Mouse (Mus musculus): Measurements from ENCODE around the gene Ptprd. TPM values are rescaled to one million over a fixed set of nuclear protein-coding genes. Genes with fewer than 3 reads are reported as not detected.

Ptprd gene
- polyA plus RNA-seq, 1 experiment: 0.15 TPM

GRCm38 (mm10) chr4:76410053-76410452, 1801.7 kb downstream of the Ptprd start:
- Histone ChIP-seq H3K4me3 (ENCODE audit: extremely low read depth, insufficient read depth, insufficient read length) (no peak overlapping the region), H3K27ac (ENCODE audit: insufficient read depth, low read length) (no peak overlapping the region), H3K27me3 (ENCODE audit: control insufficient read depth, insufficient read depth, low read length) (no peaks in the 10 kb centered on the region), H3K4me1 (ENCODE audit: control insufficient read depth, insufficient read depth, insufficient read length) (no peaks in the 10 kb centered on the region), H3K36me3 (ENCODE audit: control insufficient read depth, insufficient read depth, low read length) (no peaks in the 10 kb centered on the region)
- TF ChIP-seq POLR2A (IDR thresholded peaks at IDR 0.05; ENCODE audit: low read depth, low read length) (no peak), CTCF (IDR thresholded peaks at IDR 0.05; ENCODE audit: extremely low read depth, insufficient read depth, insufficient read length, insufficient replicate concordance) (no peak)
- WGBS: 65% methylated on average over 2 of the region's 2 CpGs
- DNase-seq (ENCODE audit: low read depth in 1 of 2, low spot score in 2 of 2): no peak

GRCm38 (mm10) chr4:76409159-76409558, 1802.6 kb downstream of the Ptprd start:
- 69% methylated on average over 3 of the region's 3 CpGs for WGBS
- H3K27ac ChIP-seq (ENCODE audit: insufficient read depth, low read length): no peak overlapping the region
- H3K4me1 ChIP-seq (ENCODE audit: control insufficient read depth, insufficient read depth, insufficient read length): no peaks in the 10 kb centered on the region
- no peak overlapping the region for H3K4me3 ChIP-seq (ENCODE audit: extremely low read depth, insufficient read depth, insufficient read length)
- no peaks in the 10 kb centered on the region for H3K36me3 ChIP-seq (ENCODE audit: control insufficient read depth, insufficient read depth, low read length)
- TF ChIP-seq CTCF (IDR thresholded peaks at IDR 0.05; ENCODE audit: extremely low read depth, insufficient read depth, insufficient read length, insufficient replicate concordance): no peak
- no peak for TF ChIP-seq POLR2A (IDR thresholded peaks at IDR 0.05; ENCODE audit: low read depth, low read length)
- DNase-seq (ENCODE audit: low read depth in 1 of 2, low spot score in 2 of 2): no peak
- H3K27me3 ChIP-seq (ENCODE audit: control insufficient read depth, insufficient read depth, low read length): no peaks in the 10 kb centered on the region

- no peak for DNase-seq (ENCODE audit: low read depth in 1 of 2, low spot score in 2 of 2)
- Histone ChIP-seq H3K4me3 (ENCODE audit: extremely low read depth, insufficient read depth, insufficient read length) (no peak overlapping the region), H3K36me3 (ENCODE audit: control insufficient read depth, insufficient read depth, low read length) (no peaks in the 10 kb centered on the region), H3K27me3 (ENCODE audit: control insufficient read depth, insufficient read depth, low read length) (no peaks in the 10 kb centered on the region), H3K27ac (ENCODE audit: insufficient read depth, low read length) (no peak overlapping the region), H3K4me1 (ENCODE audit: control insufficient read depth, insufficient read depth, insufficient read length) (no peaks in the 10 kb centered on the region)
- WGBS: 83% methylated on average over 5 of the region's 5 CpGs
- TF ChIP-seq CTCF (IDR thresholded peaks at IDR 0.05; ENCODE audit: extremely low read depth, insufficient read depth, insufficient read length, insufficient replicate concordance): no peak
- TF ChIP-seq POLR2A (IDR thresholded peaks at IDR 0.05; ENCODE audit: low read depth, low read length): no peak
Observed at GRCm38 (mm10) chr4:76405862-76406454, 1805.8 kb downstream of the Ptprd start.

- Histone ChIP-seq H3K27ac (ENCODE audit: insufficient read depth, low read length) (no peak overlapping the region), H3K4me3 (ENCODE audit: extremely low read depth, insufficient read depth, insufficient read length) (no peak overlapping the region), H3K4me1 (ENCODE audit: control insufficient read depth, insufficient read depth, insufficient read length) (no peaks in the 10 kb centered on the region), H3K27me3 (ENCODE audit: control insufficient read depth, insufficient read depth, low read length) (no peaks in the 10 kb centered on the region), H3K36me3 (ENCODE audit: control insufficient read depth, insufficient read depth, low read length) (no peaks in the 10 kb centered on the region)
- 85% methylated on average over 5 of the region's 5 CpGs for WGBS
- TF ChIP-seq CTCF (IDR thresholded peaks at IDR 0.05; ENCODE audit: extremely low read depth, insufficient read depth, insufficient read length, insufficient replicate concordance) (no peak), POLR2A (IDR thresholded peaks at IDR 0.05; ENCODE audit: low read depth, low read length) (no peak)
- DNase-seq (ENCODE audit: low read depth in 1 of 2, low spot score in 2 of 2): no peak
Observed at GRCm38 (mm10) chr4:76403219-76403618, 1808.5 kb downstream of the Ptprd start.

- Histone ChIP-seq H3K4me3 (ENCODE audit: extremely low read depth, insufficient read depth, insufficient read length) (no peak overlapping the region), H3K27ac (ENCODE audit: insufficient read depth, low read length) (no peak overlapping the region), H3K36me3 (ENCODE audit: control insufficient read depth, insufficient read depth, low read length) (no peaks in the 10 kb centered on the region), H3K4me1 (ENCODE audit: control insufficient read depth, insufficient read depth, insufficient read length) (no peaks in the 10 kb centered on the region), H3K27me3 (ENCODE audit: control insufficient read depth, insufficient read depth, low read length) (no peaks in the 10 kb centered on the region)
- no peak for DNase-seq (ENCODE audit: low read depth in 1 of 2, low spot score in 2 of 2)
- TF ChIP-seq POLR2A (IDR thresholded peaks at IDR 0.05; ENCODE audit: low read depth, low read length) (no peak), CTCF (IDR thresholded peaks at IDR 0.05; ENCODE audit: extremely low read depth, insufficient read depth, insufficient read length, insufficient replicate concordance) (no peak)
- 89% methylated on average over 5 of the region's 5 CpGs for whole genome bisulfite sequencing
Observed at GRCm38 (mm10) chr4:76387887-76388286, 1823.9 kb downstream of the Ptprd start.

GRCm38 (mm10) chr4:76386978-76387824, 1824.6 kb downstream of the Ptprd start:
- TF ChIP-seq POLR2A (IDR thresholded peaks at IDR 0.05; ENCODE audit: low read depth, low read length) (no peak), CTCF (IDR thresholded peaks at IDR 0.05; ENCODE audit: extremely low read depth, insufficient read depth, insufficient read length, insufficient replicate concordance) (no peak)

GRCm38 (mm10) chr4:76385818-76386217, 1825.9 kb downstream of the Ptprd start:
- TF ChIP-seq CTCF (IDR thresholded peaks at IDR 0.05; ENCODE audit: extremely low read depth, insufficient read depth, insufficient read length, insufficient replicate concordance): no peak
- TF ChIP-seq POLR2A (IDR thresholded peaks at IDR 0.05; ENCODE audit: low read depth, low read length): no peak
- 86% methylated on average over 5 of the region's 5 CpGs for WGBS
- no peak overlapping the region for H3K27ac ChIP-seq (ENCODE audit: insufficient read depth, low read length)

More at GRCm38 (mm10) chr4:76386978-76387824, 1824.6 kb downstream of the Ptprd start:
- Histone ChIP-seq H3K27me3 (ENCODE audit: control insufficient read depth, insufficient read depth, low read length) (no peaks in the 10 kb centered on the region), H3K36me3 (ENCODE audit: control insufficient read depth, insufficient read depth, low read length) (no peaks in the 10 kb centered on the region), H3K27ac (ENCODE audit: insufficient read depth, low read length) (no peak overlapping the region), H3K4me3 (ENCODE audit: extremely low read depth, insufficient read depth, insufficient read length) (no peak overlapping the region), H3K4me1 (ENCODE audit: control insufficient read depth, insufficient read depth, insufficient read length) (no peaks in the 10 kb centered on the region)
- 74% methylated on average over 7 of the region's 7 CpGs for WGBS
- no peak for DNase-seq (ENCODE audit: low read depth in 1 of 2, low spot score in 2 of 2)

More at GRCm38 (mm10) chr4:76385818-76386217, 1825.9 kb downstream of the Ptprd start:
- Histone ChIP-seq H3K4me3 (ENCODE audit: extremely low read depth, insufficient read depth, insufficient read length) (no peak overlapping the region), H3K36me3 (ENCODE audit: control insufficient read depth, insufficient read depth, low read length) (no peaks in the 10 kb centered on the region), H3K27me3 (ENCODE audit: control insufficient read depth, insufficient read depth, low read length) (no peaks in the 10 kb centered on the region), H3K4me1 (ENCODE audit: control insufficient read depth, insufficient read depth, insufficient read length) (no peaks in the 10 kb centered on the region)
- no peak for DNase-seq (ENCODE audit: low read depth in 1 of 2, low spot score in 2 of 2)
